Mouse (Mus musculus) MEL (cell line): ENCODE measurements around the gene Bcl7c. TPM values are rescaled to one million over a fixed set of nuclear protein-coding genes. Genes with fewer than 3 reads are reported as not detected.
A peak's percentile ranks its signal among the peaks of the same experiment; 100 is the strongest.

Experiments
- DNase-seq: peaks from one replicate; pipeline ENCODE4 v3.0.0; 2011; ENCODE audit warnings: low read depth, low spot score
- H3K27ac ChIP-seq: 2 replicates; pipeline ENCODE4 v1.5.1; 2012; ENCODE audit warnings: low read depth, mild to moderate bottlenecking, control low read depth, low read length, moderate library complexity; ENCODE audit not compliant: control insufficient read depth
- H3K27me3 ChIP-seq, 2 experiments: fragments of 150-350 bp in 1 of 2; sonication (generic) in 1 of 2; 2 replicates each; pipeline ENCODE4 v1.6.1; 2012; ENCODE audit warnings: low read length in 2 of 2, mild to moderate bottlenecking in 2 of 2, improper control_type of control experiment in 1 of 2, moderate library complexity in 1 of 2; ENCODE audit not compliant: insufficient read depth in 2 of 2, control insufficient read depth in 1 of 2
- H3K36me3 ChIP-seq, 2 experiments: 2 replicates each; pipeline ENCODE4 v1.6.1; 2012 to 2014; ENCODE audit warnings: low read length in 2 of 2, improper control_type of control experiment in 1 of 2, inconsistent platforms in 1 of 2, mild to moderate bottlenecking in 1 of 2; ENCODE audit not compliant: insufficient read depth in 2 of 2, control insufficient read depth in 1 of 2
- H3K4me1 ChIP-seq, 2 experiments: fragments of 150-350 bp in 1 of 2; sonication (generic) in 1 of 2; 2 replicates each; pipeline ENCODE4 v1.6.1; 2012; ENCODE audit warnings: low read length in 2 of 2, improper control_type of control experiment in 1 of 2, mild to moderate bottlenecking in 1 of 2; ENCODE audit not compliant: insufficient read depth in 2 of 2, control insufficient read depth in 1 of 2
- H3K4me3 ChIP-seq, 2 experiments: fragments of 150-350 bp in 1 of 2; sonication (generic) in 1 of 2; 2 replicates each; pipeline ENCODE4 v1.5.1; 2012; ENCODE audit warnings: low read depth in 2 of 2, low read length in 2 of 2, mild to moderate bottlenecking in 2 of 2, moderate library complexity in 2 of 2, control low read depth in 1 of 2, improper control_type of control experiment in 1 of 2; ENCODE audit not compliant: control insufficient read depth in 1 of 2, insufficient read depth in 1 of 2
- H3K79me2 ChIP-seq: 2 replicates; pipeline ENCODE4 v1.6.1; 2012; ENCODE audit warnings: mild to moderate bottlenecking, low read length, moderate library complexity; ENCODE audit not compliant: control insufficient read depth, poor library complexity, insufficient read depth
- H3K9ac ChIP-seq: 2 replicates; pipeline ENCODE4 v1.6.1; 2012; ENCODE audit warnings: low read depth, mild to moderate bottlenecking, control low read depth, low read length, moderate library complexity; ENCODE audit not compliant: control insufficient read depth, poor library complexity, severe bottlenecking
- H3K9me3 ChIP-seq: fragments of 150-350 bp; sonication (generic); replicated peaks from 2 replicates; pipeline ENCODE4 v1.6.1; 2012; ENCODE audit warnings: mild to moderate bottlenecking, low read length, improper control_type of control experiment, moderate library complexity; ENCODE audit not compliant: insufficient read depth
- CHD1 ChIP-seq: IDR thresholded peaks from 2 replicates; pipeline ENCODE4 v1.6.1; 2012; ENCODE audit warnings: low read depth, mild to moderate bottlenecking, inconsistent platforms, low read length, improper control_type of control experiment
- CTCF ChIP-seq, 3 experiments: IDR thresholded peaks in 2 of 3; conservative IDR thresholded peaks in 1 of 3; 2 replicates each; pipeline ENCODE4 v1.5.1; 2011 to 2012; ENCODE audit warnings: low read length in 3 of 3, low read depth in 2 of 3, mild to moderate bottlenecking in 2 of 3, improper control_type of control experiment in 1 of 3, inconsistent platforms in 1 of 3, mixed read lengths in 1 of 3, moderate library complexity in 1 of 3; ENCODE audit not compliant: control insufficient read depth in 1 of 3, insufficient read depth in 1 of 3, poor library complexity in 1 of 3, severe bottlenecking in 1 of 3
- E2F4 ChIP-seq: IDR thresholded peaks from 2 replicates; pipeline ENCODE4 v1.6.1; 2011; ENCODE audit warnings: low read depth, low read length, improper control_type of control experiment, borderline replicate concordance
- ELF1 ChIP-seq: IDR thresholded peaks from 2 replicates; pipeline ENCODE4 v1.6.1; 2014; ENCODE audit warnings: low read depth, mild to moderate bottlenecking, inconsistent platforms, low read length, improper control_type of control experiment, moderate library complexity
- EP300 ChIP-seq, 2 experiments: IDR thresholded peaks; 2 replicates each; pipeline ENCODE4 v1.6.1; 2011; ENCODE audit warnings: improper control_type of control experiment in 2 of 2, low read length in 2 of 2, low read depth in 1 of 2, mild to moderate bottlenecking in 1 of 2
- GABPA ChIP-seq: IDR thresholded peaks from 2 replicates; pipeline ENCODE4 v1.6.1; 2012; ENCODE audit warnings: low read depth, mild to moderate bottlenecking, inconsistent platforms, low read length, improper control_type of control experiment, moderate library complexity
- GATA1 ChIP-seq: IDR thresholded peaks from 2 replicates; pipeline ENCODE4 v1.6.1; 2011; ENCODE audit warnings: low read depth, low read length, improper control_type of control experiment
- HCFC1 ChIP-seq: IDR thresholded peaks from 2 replicates; pipeline ENCODE4 v1.6.1; 2012; ENCODE audit warnings: low read depth, mild to moderate bottlenecking, inconsistent platforms, low read length, improper control_type of control experiment, moderate library complexity
- MAX ChIP-seq: IDR thresholded peaks from 2 replicates; pipeline ENCODE4 v1.6.1; 2011; ENCODE audit warnings: low read length, improper control_type of control experiment
- MAZ ChIP-seq: IDR thresholded peaks from 2 replicates; pipeline ENCODE4 v1.6.1; 2012; ENCODE audit warnings: low read depth, mild to moderate bottlenecking, inconsistent platforms, low read length, improper control_type of control experiment
- MEF2A ChIP-seq: IDR thresholded peaks from 2 replicates; pipeline ENCODE4 v1.6.1; 2014; ENCODE audit warnings: low read depth, mild to moderate bottlenecking, inconsistent platforms, low read length, improper control_type of control experiment; ENCODE audit not compliant: poor library complexity, insufficient replicate concordance, severe bottlenecking; ENCODE audit errors: extremely low read depth
- MXI1 ChIP-seq: IDR thresholded peaks from 2 replicates; pipeline ENCODE4 v1.6.1; 2011; ENCODE audit warnings: mild to moderate bottlenecking, low read depth, low read length, improper control_type of control experiment
- MYC ChIP-seq: IDR thresholded peaks from 2 replicates; pipeline ENCODE4 v1.6.1; 2011; ENCODE audit warnings: low read depth, mild to moderate bottlenecking, low read length, improper control_type of control experiment, moderate library complexity
- NELFE ChIP-seq: IDR thresholded peaks from 2 replicates; pipeline ENCODE4 v1.6.1; 2011; ENCODE audit warnings: low read depth, low read length, improper control_type of control experiment
- NRF1 ChIP-seq: IDR thresholded peaks from 2 replicates; pipeline ENCODE4 v1.6.1; 2014; ENCODE audit warnings: low read depth, mild to moderate bottlenecking, inconsistent platforms, low read length, improper control_type of control experiment, moderate library complexity; ENCODE audit not compliant: poor library complexity, insufficient read depth, severe bottlenecking
- POLR2A ChIP-seq, 2 experiments: IDR thresholded peaks; 2 replicates each; pipeline ENCODE4 v1.6.1; 2011 to 2012; ENCODE audit warnings: low read length in 2 of 2, mild to moderate bottlenecking in 2 of 2, control low read depth in 1 of 2, improper control_type of control experiment in 1 of 2, low read depth in 1 of 2, moderate library complexity in 1 of 2; ENCODE audit not compliant: control insufficient read depth in 1 of 2, insufficient read depth in 1 of 2, poor library complexity in 1 of 2
- POLR2AphosphoS2 ChIP-seq: IDR thresholded peaks from 2 replicates; pipeline ENCODE4 v1.6.1; 2011; ENCODE audit warnings: low read length, improper control_type of control experiment
- RCOR1 ChIP-seq: IDR thresholded peaks from 2 replicates; pipeline ENCODE4 v1.6.1; 2012; ENCODE audit warnings: low read depth, mild to moderate bottlenecking, inconsistent platforms, low read length, improper control_type of control experiment
- SIN3A ChIP-seq: IDR thresholded peaks from 2 replicates; pipeline ENCODE4 v1.6.1; 2012; ENCODE audit warnings: low read length, improper control_type of control experiment, inconsistent platforms
- SMC3 ChIP-seq: IDR thresholded peaks from 2 replicates; pipeline ENCODE4 v1.6.1; 2011; ENCODE audit warnings: low read depth, low read length, improper control_type of control experiment
- TBP ChIP-seq: IDR thresholded peaks from 2 replicates; pipeline ENCODE4 v1.8.0; 2011; ENCODE audit warnings: low read depth, low read length, improper control_type of control experiment
- TCF12 ChIP-seq: IDR thresholded peaks from 2 replicates; pipeline ENCODE4 v1.6.1; 2014; ENCODE audit warnings: low read depth, mild to moderate bottlenecking, inconsistent platforms, low read length, improper control_type of control experiment, moderate library complexity
- USF1 ChIP-seq: IDR thresholded peaks from 2 replicates; pipeline ENCODE4 v1.6.1; 2014; ENCODE audit warnings: low read depth, mild to moderate bottlenecking, inconsistent platforms, low read length, improper control_type of control experiment, moderate library complexity
- USF2 ChIP-seq, 2 experiments: IDR thresholded peaks; 2 replicates each; pipeline ENCODE4 v1.6.1; 2011 to 2012; ENCODE audit warnings: improper control_type of control experiment in 2 of 2, low read length in 2 of 2, borderline replicate concordance in 1 of 2, inconsistent platforms in 1 of 2, low read depth in 1 of 2, mild to moderate bottlenecking in 1 of 2; ENCODE audit not compliant: insufficient read depth in 1 of 2
- ZC3H11A ChIP-seq: IDR thresholded peaks from 2 replicates; pipeline ENCODE4 v1.6.1; 2012; ENCODE audit warnings: low read depth, mild to moderate bottlenecking, inconsistent platforms, low read length, improper control_type of control experiment
- polyA plus RNA-seq, 2 experiments: library from polyadenylated mRNA; stranded (reverse) in 1 of 2; unstranded in 1 of 2; fragments of >175 nt in 1 of 2; fragments of >200 nt in 1 of 2; gene quantifications; 2 replicates each; pipeline versions ENCODE4 v1.2.1 to v1.2.4; 2012; ENCODE audit warnings: low replicate concordance in 2 of 2, low read depth in 1 of 2; ENCODE audit not compliant: insufficient read length in 2 of 2, insufficient read depth in 1 of 2, missing spikeins in 1 of 2
- total RNA-seq: library from RNA; depleted of rRNA; stranded (reverse); fragments of 300-350 nt; gene quantifications from 2 replicates; pipeline ENCODE4 v1.2.3, GENCODE M21; 2012; rRNA removed

The Bcl7c gene
- total RNA-seq (54.9 and 72.4 TPM in 2 replicates), polyA plus RNA-seq (10 to 100 TPM in 1 of 2 experiments, not detected in 1; 98.4 TPM)

GRCm38 (mm10) chr7:127708207-127709078 lies at the start of gene Bcl7c:
Gene Bcl7c (minus strand): TSS chr7:127708933.
- H3K27me3 ChIP-seq, result no peaks in the 10 kb centered on the region
- H3K9ac ChIP-seq, result peak within 1 kb of the TSS; percentile 84
- DNase-seq, result peak; percentile 93
- peaks cover 4 to 14% of the 10 kb centered on the region in 2 experiments for H3K4me1 ChIP-seq
- H3K4me3 ChIP-seq, result peak within 1 kb of the TSS; percentile 75 to 76
- H3K36me3 ChIP-seq, result peaks cover 0 to 10% of the 10 kb centered on the region in 2 experiments; a peak in 2 of 4 replicates
- peak within 1 kb of the TSS; percentile 83 for H3K27ac ChIP-seq
- H3K79me2 ChIP-seq, result peaks cover 5% of the 10 kb centered on the region
- TF ChIP-seq USF1 (peak; percentile 93), SIN3A (peak; percentile 80; the same call in 1 of the 2 replicates), NRF1 (peak; percentile 60), E2F4 (0 out of 2 replicates have a peak, but pooled peaks have one; percentile 5), ZC3H11A (no peak), MAZ (peak; percentile 89; the same call in 1 of the 2 replicates), GABPA (no peak), EP300 (IDR thresholded peaks at IDR 0.05; ENCODE audit: low read depth in 1 of 2, low read length in 2 of 2) (peak in 1 of 2 experiments; percentile 22; a peak in 1 of 4 replicates), MEF2A (no peak), GATA1 (no peak), USF2 (IDR thresholded peaks at IDR 0.05; ENCODE audit: borderline replicate concordance in 1 of 2, insufficient read depth in 1 of 2, low read depth in 1 of 2, low read length in 2 of 2) (peak in 1 of 2 experiments; percentile 22; a peak in 1 of 4 replicates), POLR2AphosphoS2 (no peak), SMC3 (peak; percentile 41), RCOR1 (0 out of 2 replicates have a peak, but pooled peaks have one; percentile 1), MAX (peak; percentile 92), POLR2A (IDR thresholded peaks at IDR 0.05; ENCODE audit: control insufficient read depth in 1 of 2, insufficient read depth in 1 of 2, low read depth in 1 of 2, low read length in 2 of 2, poor library complexity in 1 of 2) (peak; percentile 70 to 76; a peak in 3 of 4 replicates), MYC (peak; percentile 89; the same call in 1 of the 2 replicates), CHD1 (no peak), CTCF (IDR thresholded peaks at IDR 0.05 in 2 of 3, conservative IDR thresholded peaks at IDR 0.05 in 1 of 3; ENCODE audit: control insufficient read depth in 1 of 3, insufficient read depth in 1 of 3, low read depth in 2 of 3, low read length in 3 of 3, poor library complexity in 1 of 3, severe bottlenecking in 1 of 3) (peak; percentile 12 to 82 (median 67); a peak in 4 of 6 replicates), NELFE (peak; percentile 61), TBP (peak; percentile 33; the same call in 1 of the 2 replicates), MXI1 (peak; percentile 91), ELF1 (peak; percentile 62), HCFC1 (peak; percentile 68), TCF12 (no peak; the same call in 1 of the 2 replicates)
- no peaks in the 10 kb centered on the region for H3K9me3 ChIP-seq
